Mouse (Mus musculus): ENCODE measurements around the gene Olfr1358.

Olfr1358 gene

DNA sequence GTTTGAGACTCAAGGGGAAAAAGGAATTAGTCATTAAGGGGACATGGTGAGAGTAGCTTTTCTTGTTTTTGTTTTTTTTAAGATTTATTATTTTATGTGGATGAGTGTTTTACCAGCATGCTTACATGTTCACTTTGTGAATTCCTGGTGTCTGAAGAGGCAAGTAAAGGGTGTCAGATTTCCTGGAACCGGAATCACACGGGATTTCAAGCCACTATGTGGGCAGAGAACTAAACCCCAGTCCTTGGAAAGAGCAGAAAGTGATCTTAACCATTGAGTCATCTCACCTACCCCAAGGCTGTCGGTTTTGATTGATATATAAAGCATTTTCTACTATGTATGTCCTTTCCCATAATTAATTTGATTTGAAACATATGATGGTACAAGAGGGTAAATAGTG is 52.5 kb downstream of the Olfr1358 start:
- no peak for DNase-seq (ENCODE audit: low spot score)

Data from yolk sac, embryonic 10.5 days (tissue).